Mouse (Mus musculus): Measurements from ENCODE around the gene Gm43951.
"Not testable (repeated sequence)": the region's sequence is repeated elsewhere in the genome, so short reads cannot be mapped to it uniquely, and the experiment has no call there.

Gene Gm43951

GRCm38 (mm10) chr11:72203440-72203839 lies 3.2 kb downstream of the Gm43951 start:
- DNase-seq (ENCODE audit: low spot score in 2 of 2): no peak

GRCm38 (mm10) chr11:72196506-72196905 lies 10.1 kb downstream of the Gm43951 start:
- no peak for DNase-seq (ENCODE audit: low spot score in 2 of 2)

DNA sequence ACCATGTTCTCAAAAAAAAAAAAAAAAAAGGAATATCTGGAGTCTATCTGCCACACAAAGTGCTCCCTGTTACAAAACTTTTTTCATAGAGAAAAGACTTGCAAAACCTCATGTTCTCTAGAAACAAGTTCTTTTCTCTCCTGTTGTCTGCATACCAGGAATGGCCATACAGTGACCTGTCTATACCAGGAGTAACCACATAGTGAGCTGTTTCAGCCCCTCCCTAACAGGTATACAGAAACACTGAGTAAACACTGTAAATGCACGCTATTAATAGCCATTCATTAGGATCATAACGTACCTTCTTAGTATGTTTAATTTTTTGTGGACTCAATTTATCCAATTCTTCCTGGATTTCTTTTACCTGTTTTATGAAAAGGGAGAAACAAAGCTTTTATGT lies 12.4 kb downstream of the Gm43951 start:
- DNase-seq (ENCODE audit: low spot score in 2 of 2): no peak

DNA sequence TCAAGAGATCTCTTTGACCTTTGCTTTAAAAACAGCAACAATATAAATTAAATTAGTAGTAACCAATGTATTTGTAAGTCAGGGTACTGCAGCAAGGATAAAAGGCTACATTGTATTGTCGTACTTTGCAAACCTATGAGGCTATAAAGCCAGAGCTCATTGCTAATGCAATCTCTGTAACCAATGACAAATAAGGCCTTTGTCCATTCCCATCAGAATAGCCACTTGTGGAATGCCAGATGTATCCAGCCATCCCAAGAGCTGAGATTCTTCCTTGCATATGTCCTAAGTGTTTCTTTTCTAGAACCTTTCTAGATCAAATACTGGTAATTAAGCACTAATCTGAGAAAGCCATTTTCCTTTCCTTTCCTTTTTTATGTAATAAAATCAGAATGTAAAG lies 15.8 kb downstream of the Gm43951 start:
- DNase-seq (ENCODE audit: low spot score in 2 of 2): no peak

GRCm38 (mm10) chr11:72184252-72184651 lies 22.4 kb downstream of the Gm43951 start:
- DNase-seq (ENCODE audit: low spot score in 2 of 2): no peak

DNA sequence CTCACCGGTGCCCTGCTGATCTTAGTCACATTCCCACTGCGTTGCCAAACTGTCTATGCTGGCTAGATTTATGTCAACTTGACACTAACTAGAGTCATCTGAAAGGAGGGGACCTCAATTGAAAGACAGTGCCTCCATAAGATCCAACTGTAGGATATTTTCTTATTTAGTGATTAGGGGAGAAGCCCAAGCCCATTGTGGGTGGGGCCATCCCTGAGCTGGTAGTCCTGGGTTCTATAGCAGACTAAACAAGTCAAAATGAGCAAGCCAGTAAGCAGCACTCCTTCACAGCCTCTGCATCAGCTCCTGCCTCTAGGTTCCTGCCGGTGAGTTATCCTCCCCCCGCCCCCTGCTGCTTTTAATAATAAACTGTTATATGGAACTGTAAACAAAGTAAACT lies 25.5 kb downstream of the Gm43951 start:
- DNase-seq (ENCODE audit: low spot score in 2 of 2): no peak

DNA sequence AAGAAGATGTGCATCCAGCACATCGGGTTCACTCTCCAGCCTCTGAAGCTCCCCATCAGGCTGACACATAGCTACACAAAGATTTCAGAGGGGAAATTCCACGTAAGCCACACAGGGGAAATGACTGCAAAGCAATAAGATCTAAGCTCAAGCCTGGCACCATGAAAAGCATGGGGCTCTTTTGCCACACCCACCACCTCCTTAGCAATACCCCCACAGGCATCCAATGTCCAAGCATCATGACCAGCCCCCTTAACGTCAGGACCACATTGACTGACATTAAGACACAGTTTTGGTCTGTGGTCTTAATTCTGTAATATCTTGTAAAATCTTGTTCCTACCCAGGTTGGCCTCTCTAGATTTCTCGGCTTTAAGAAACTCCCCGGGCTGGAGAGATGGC lies 26.1 kb downstream of the Gm43951 start:
- no peak for DNase-seq (ENCODE audit: low spot score in 2 of 2)

DNA sequence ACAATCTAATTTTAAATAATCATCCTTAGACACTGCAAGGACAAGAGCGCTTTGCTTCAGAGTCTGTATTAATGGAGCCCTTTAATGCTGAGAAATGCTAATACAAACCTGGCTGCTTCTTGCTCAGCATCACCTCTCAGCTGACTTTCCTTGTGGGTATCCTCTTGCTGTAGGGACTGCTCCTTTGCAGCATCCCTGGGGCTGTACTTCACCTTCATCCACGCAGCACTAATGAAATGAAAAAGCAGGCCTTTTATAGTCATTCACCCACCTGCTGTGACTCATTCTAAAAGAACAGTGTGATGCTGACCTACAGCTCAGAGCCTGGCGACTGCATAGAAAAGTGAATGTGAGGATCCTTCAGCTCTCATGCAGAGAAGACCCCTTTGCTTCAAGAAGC lies 30.1 kb downstream of the Gm43951 start:
- no peak for DNase-seq (ENCODE audit: low spot score in 2 of 2)

- DNase-seq (ENCODE audit: low spot score in 2 of 2): no peak
Measured at GRCm38 (mm10) chr11:72175966-72176365, 30.7 kb downstream of the Gm43951 start.

- DNase-seq (ENCODE audit: low spot score in 2 of 2): no peak
Measured at GRCm38 (mm10) chr11:72174721-72175120, 31.9 kb downstream of the Gm43951 start.

- DNase-seq (ENCODE audit: low spot score in 2 of 2): no peak
Measured at GRCm38 (mm10) chr11:72173506-72173905, 33.1 kb downstream of the Gm43951 start.

DNA sequence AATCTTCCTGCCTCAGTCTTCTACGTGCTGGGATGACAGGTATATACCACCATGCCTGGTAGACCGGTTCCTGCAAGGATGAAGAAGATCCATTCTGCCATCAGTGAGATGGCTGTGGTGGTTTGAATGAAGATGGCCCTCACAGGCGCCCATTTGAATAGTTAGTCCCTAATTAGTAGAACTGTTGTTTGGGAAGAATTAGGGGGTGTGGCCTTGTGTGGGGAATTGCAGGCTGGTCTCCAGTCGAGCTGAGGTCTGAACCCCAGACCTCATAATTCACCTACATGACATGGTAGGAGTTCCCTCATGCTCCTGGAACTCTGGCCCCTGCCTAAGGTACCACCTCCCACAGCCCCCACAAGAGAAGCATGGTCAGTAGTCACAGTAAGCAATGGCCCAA lies 34.7 kb downstream of the Gm43951 start:
- DNase-seq (ENCODE audit: low spot score in 2 of 2): not testable (repeated sequence)

- DNase-seq (ENCODE audit: low spot score in 2 of 2): no peak
Measured at GRCm38 (mm10) chr11:72169871-72170270, 36.8 kb downstream of the Gm43951 start.

- no peak for DNase-seq (ENCODE audit: low spot score in 2 of 2)
Measured at GRCm38 (mm10) chr11:72163198-72163597, 43.4 kb downstream of the Gm43951 start.

- no peak for DNase-seq (ENCODE audit: low spot score in 2 of 2)
Measured at GRCm38 (mm10) chr11:72156624-72157023, 50.0 kb downstream of the Gm43951 start.

- DNase-seq (ENCODE audit: low spot score in 2 of 2): no peak
Measured at GRCm38 (mm10) chr11:72155981-72156428, 50.6 kb downstream of the Gm43951 start.

- no peak for DNase-seq (ENCODE audit: low spot score in 2 of 2)
Measured at GRCm38 (mm10) chr11:72155186-72155980, 51.3 kb downstream of the Gm43951 start.
